Mouse (Mus musculus): ENCODE results near the gene Ppp1r32. TPM values are rescaled to one million over a fixed set of nuclear protein-coding genes. Genes with fewer than 3 reads are reported as not detected.

Ppp1r32 gene
- total and polyA plus RNA-seq, 2 experiments from 2014 or later = 5.1 to 6.0 TPM

DNA sequence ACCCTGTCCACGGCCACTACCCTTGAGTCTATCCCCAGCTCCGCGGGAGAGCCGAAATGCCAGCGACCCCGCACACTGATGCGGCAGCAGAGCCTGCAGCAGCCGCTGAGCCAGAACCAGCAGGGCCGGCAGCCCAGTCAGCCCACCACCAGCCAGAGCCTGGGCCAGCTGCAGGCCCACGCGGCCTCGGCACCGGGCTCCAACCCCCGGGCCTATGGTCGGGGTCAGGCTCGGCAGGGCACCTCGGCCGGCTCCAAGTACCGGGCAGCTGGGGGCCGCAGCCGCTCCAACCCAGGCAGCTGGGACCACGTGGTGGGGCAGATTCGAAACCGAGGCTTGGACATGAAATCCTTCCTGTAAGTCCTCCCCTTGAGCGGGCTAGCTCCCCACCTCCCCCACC is 56.4 kb downstream of the Ppp1r32 start:
- no peak for ATAC-seq
- Histone ChIP-seq H3K27ac (ENCODE audit: low read depth, low read length) (no peak overlapping the region), H3K9ac (no peak overlapping the region), H3K4me3 (ENCODE audit: low read depth, low read length) (no peak overlapping the region), H3K4me2 (ENCODE audit: low read depth) (no peak overlapping the region), H3K27me3 (ENCODE audit: insufficient read depth, low read length) (no peaks in the 10 kb centered on the region), H3K9me3 (ENCODE audit: low read length) (no peaks in the 10 kb centered on the region), H3K4me1 (ENCODE audit: insufficient read depth) (no peaks in the 10 kb centered on the region), H3K36me3 (ENCODE audit: insufficient read depth) (peaks cover 13% of the 10 kb centered on the region; the same call in 1 of the 2 replicates)
- DNase-seq = no peak
- TF ChIP-seq CTCF (IDR thresholded peaks at IDR 0.05; ENCODE audit: low read depth) = no peak
- 52% methylated on average over 25 of the region's 25 CpGs for WGBS

DNA sequence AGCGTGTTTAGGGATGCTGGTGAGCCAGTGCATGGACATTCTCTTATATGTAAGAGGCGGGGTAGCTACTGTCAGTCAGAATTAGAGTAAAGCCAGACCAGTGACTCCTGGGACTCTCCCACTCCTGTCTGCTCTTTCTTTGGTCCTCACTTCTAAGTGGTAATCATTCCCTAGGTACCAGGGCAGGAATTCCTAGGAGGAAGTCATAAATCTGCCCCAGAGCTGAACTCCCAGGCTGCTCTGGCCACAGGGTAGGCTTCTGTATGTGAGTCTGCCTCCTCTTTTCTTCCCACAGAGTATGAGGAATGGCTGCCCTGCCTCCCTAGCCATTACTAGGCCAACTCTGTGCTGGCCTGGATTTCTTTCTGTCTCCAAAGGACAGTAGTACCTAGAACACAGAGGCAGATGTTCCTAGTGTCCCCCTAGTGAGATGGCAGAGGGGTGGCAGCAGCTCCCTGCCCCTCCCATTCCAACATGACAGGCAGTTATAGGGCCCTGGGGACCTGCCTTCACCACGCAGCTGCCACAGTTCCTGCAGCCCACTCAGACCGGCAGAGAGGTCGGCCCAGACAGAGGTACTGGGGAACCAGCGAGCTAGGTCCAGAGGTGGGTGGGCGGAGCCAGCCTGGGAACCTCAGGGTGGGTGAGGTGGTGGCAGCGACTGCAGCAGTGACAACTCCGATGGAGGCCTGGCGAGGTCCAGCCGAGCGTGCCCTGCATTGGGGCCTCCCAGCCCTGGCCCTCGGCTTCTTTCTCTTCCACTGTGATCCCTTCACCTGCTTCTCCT is 57.1 kb downstream of the Ppp1r32 start:
- no peak for TF ChIP-seq CTCF (IDR thresholded peaks at IDR 0.05; ENCODE audit: low read depth)
- no peak overlapping the region for H3K4me2 ChIP-seq (ENCODE audit: low read depth)
- ATAC-seq (no peak), DNase-seq (no peak)
- WGBS = 55% methylated on average over 13 of the region's 13 CpGs
- H3K4me1 ChIP-seq (ENCODE audit: insufficient read depth) = no peaks in the 10 kb centered on the region
- no peak overlapping the region for H3K27ac ChIP-seq (ENCODE audit: low read depth, low read length)
- no peaks in the 10 kb centered on the region for H3K27me3 ChIP-seq (ENCODE audit: insufficient read depth, low read length)
- no peak overlapping the region for H3K4me3 ChIP-seq (ENCODE audit: low read depth, low read length)
- no peaks in the 10 kb centered on the region for H3K9me3 ChIP-seq (ENCODE audit: low read length)
- no peak overlapping the region for H3K9ac ChIP-seq
- H3K36me3 ChIP-seq (ENCODE audit: insufficient read depth) = peaks cover 13% of the 10 kb centered on the region; the same call in 1 of the 2 replicates

DNA sequence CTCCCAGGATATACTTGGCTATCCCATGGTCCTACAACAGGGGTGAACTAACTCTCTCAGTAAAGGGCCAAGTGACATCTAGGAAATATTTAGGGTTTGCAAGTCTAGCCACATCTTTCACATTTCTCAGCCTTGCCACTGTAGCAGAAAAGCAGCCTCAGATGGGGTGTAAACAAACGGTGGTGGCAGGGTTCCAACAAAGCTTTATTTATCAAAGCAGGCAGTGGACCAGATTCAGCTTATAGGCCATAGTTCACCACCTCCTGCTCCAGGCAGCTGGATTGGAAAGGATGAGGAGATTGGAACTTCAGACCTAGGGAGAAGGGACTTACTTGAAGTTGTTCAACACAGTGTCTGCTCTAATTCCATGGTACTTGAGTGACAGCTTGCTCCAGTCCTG is 58.0 kb downstream of the Ppp1r32 start:
- Histone ChIP-seq H3K9me3 (ENCODE audit: low read length) (no peaks in the 10 kb centered on the region), H3K4me3 (ENCODE audit: low read depth, low read length) (no peak overlapping the region), H3K27ac (ENCODE audit: low read depth, low read length) (no peak overlapping the region), H3K9ac (no peak overlapping the region), H3K4me2 (ENCODE audit: low read depth) (no peak overlapping the region), H3K27me3 (ENCODE audit: insufficient read depth, low read length) (no peaks in the 10 kb centered on the region), H3K36me3 (ENCODE audit: insufficient read depth) (peaks cover 13% of the 10 kb centered on the region; the same call in 1 of the 2 replicates), H3K4me1 (ENCODE audit: insufficient read depth) (no peaks in the 10 kb centered on the region)
- WGBS = 23% methylated on average over 1 of the region's 1 CpGs
- no peak for ATAC-seq
- TF ChIP-seq CTCF (IDR thresholded peaks at IDR 0.05; ENCODE audit: low read depth) = no peak
- no peak for DNase-seq

Other genes with a start within 250 kb of the Ppp1r32 start
- 0.54 and 0.81 TPM in 2 replicates for gene Myrf, start 242.2 kb downstream of the Ppp1r32 start, total RNA-seq (2014; rRNA removed)
- gene Myrf, start 242.2 kb downstream of the Ppp1r32 start, polyA plus RNA-seq (2015; fragmentation: Nextera tagmentation; extraction: Ambion mirVana) = 0.20 and 0.47 TPM in 2 replicates
- 17.4 and 21.8 TPM in 2 replicates for gene Dagla, start 178.1 kb downstream of the Ppp1r32 start, total RNA-seq (2014; rRNA removed)
- 8.2 and 11.2 TPM in 2 replicates for gene Dagla, start 178.1 kb downstream of the Ppp1r32 start, polyA plus RNA-seq (2015; fragmentation: Nextera tagmentation; extraction: Ambion mirVana)
- 91.6 and 110 TPM in 2 replicates for gene Syt7, start 93.8 kb downstream of the Ppp1r32 start, total RNA-seq (2014; rRNA removed)
- gene Syt7, start 93.8 kb downstream of the Ppp1r32 start, polyA plus RNA-seq (2015; fragmentation: Nextera tagmentation; extraction: Ambion mirVana) = 14.9 and 19.2 TPM in 2 replicates
- gene Lrrc10b, start 25.5 kb downstream of the Ppp1r32 start, total RNA-seq (2014; rRNA removed) = 6.5 and 7.7 TPM in 2 replicates
- gene Lrrc10b, start 25.5 kb downstream of the Ppp1r32 start, polyA plus RNA-seq (2015; fragmentation: Nextera tagmentation; extraction: Ambion mirVana) = 1.1 and 2.5 TPM in 2 replicates
- 62.6 and 74.9 TPM in 2 replicates for gene Cpsf7, start 42.3 kb upstream of the Ppp1r32 start, total RNA-seq (2014; rRNA removed)
- gene Cpsf7, start 42.3 kb upstream of the Ppp1r32 start, polyA plus RNA-seq (2015; fragmentation: Nextera tagmentation; extraction: Ambion mirVana) = 37.6 and 41.9 TPM in 2 replicates
- 51.1 and 62.9 TPM in 2 replicates for gene Sdhaf2, start 43.2 kb upstream of the Ppp1r32 start, total RNA-seq (2014; rRNA removed)
- gene Sdhaf2, start 43.2 kb upstream of the Ppp1r32 start, polyA plus RNA-seq (2015; fragmentation: Nextera tagmentation; extraction: Ambion mirVana) = 53.6 and 59.5 TPM in 2 replicates
- gene Tmem216, start 73.3 kb upstream of the Ppp1r32 start, total RNA-seq (2014; rRNA removed) = 23.5 and 26.9 TPM in 2 replicates
- 36.6 and 46.4 TPM in 2 replicates for gene Tmem216, start 73.3 kb upstream of the Ppp1r32 start, polyA plus RNA-seq (2015; fragmentation: Nextera tagmentation; extraction: Ambion mirVana)
- gene Cyb561a3, start 94.2 kb upstream of the Ppp1r32 start, total RNA-seq (2014; rRNA removed) = 21.4 and 24.9 TPM in 2 replicates
- gene Cyb561a3, start 94.2 kb upstream of the Ppp1r32 start, polyA plus RNA-seq (2015; fragmentation: Nextera tagmentation; extraction: Ambion mirVana) = 18.9 and 22.0 TPM in 2 replicates
- gene Tmem138, start 94.4 kb upstream of the Ppp1r32 start, total RNA-seq (2014; rRNA removed) = 16.6 and 21.2 TPM in 2 replicates
- 28.3 and 31.7 TPM in 2 replicates for gene Tmem138, start 94.4 kb upstream of the Ppp1r32 start, polyA plus RNA-seq (2015; fragmentation: Nextera tagmentation; extraction: Ambion mirVana)
- gene Ddb1, start 122.4 kb upstream of the Ppp1r32 start, total RNA-seq (2014; rRNA removed) = 245 and 273 TPM in 2 replicates
- 130 and 145 TPM in 2 replicates for gene Ddb1, start 122.4 kb upstream of the Ppp1r32 start, polyA plus RNA-seq (2015; fragmentation: Nextera tagmentation; extraction: Ambion mirVana)
- gene Tkfc, start 122.7 kb upstream of the Ppp1r32 start, total RNA-seq (2014; rRNA removed) = 8.8 and 12.8 TPM in 2 replicates
- 19.3 and 22.7 TPM in 2 replicates for gene Tkfc, start 122.7 kb upstream of the Ppp1r32 start, polyA plus RNA-seq (2015; fragmentation: Nextera tagmentation; extraction: Ambion mirVana)
- 1.5 and 1.7 TPM in 2 replicates for gene Vwce, start 151.3 kb upstream of the Ppp1r32 start, total RNA-seq (2014; rRNA removed)
- gene Vwce, start 151.3 kb upstream of the Ppp1r32 start, polyA plus RNA-seq (2015; fragmentation: Nextera tagmentation; extraction: Ambion mirVana) = 0.44 and 0.88 TPM in 2 replicates
- not detected in 2 replicates for gene Pga5, start 195.1 kb upstream of the Ppp1r32 start, total RNA-seq (2014; rRNA removed)
- gene Pga5, start 195.1 kb upstream of the Ppp1r32 start, polyA plus RNA-seq (2015; fragmentation: Nextera tagmentation; extraction: Ambion mirVana) = not detected in 2 replicates
- 27.9 and 29.0 TPM in 2 replicates for gene Vps37c, start 205.8 kb upstream of the Ppp1r32 start, total RNA-seq (2014; rRNA removed)
- 34.5 TPM in 2 replicates for gene Vps37c, start 205.8 kb upstream of the Ppp1r32 start, polyA plus RNA-seq (2015; fragmentation: Nextera tagmentation; extraction: Ambion mirVana)